Mouse (Mus musculus) cerebral cortex, adult 2 months (tissue): ENCODE results near the gene Lzic.

ENCODE experiments used
- WGBS: fragments of 180-500 bp; shearing (Covaris S2); methylation state at CpG from one replicate; pipeline ENCODE4 v1.1.7; 2018; 5-methylcytosine and 5-hydroxymethylcytosine counted together

The Lzic gene

GRCm38 (mm10) chr4:149526330-149526729 is 41.3 kb downstream of the Lzic start:
- WGBS: 58% methylated on average over 7 of the region's 7 CpGs

- 61% methylated on average over 15 of the region's 15 CpGs for WGBS
Observed at GRCm38 (mm10) chr4:149527621-149528354, 42.8 kb downstream of the Lzic start.

DNA sequence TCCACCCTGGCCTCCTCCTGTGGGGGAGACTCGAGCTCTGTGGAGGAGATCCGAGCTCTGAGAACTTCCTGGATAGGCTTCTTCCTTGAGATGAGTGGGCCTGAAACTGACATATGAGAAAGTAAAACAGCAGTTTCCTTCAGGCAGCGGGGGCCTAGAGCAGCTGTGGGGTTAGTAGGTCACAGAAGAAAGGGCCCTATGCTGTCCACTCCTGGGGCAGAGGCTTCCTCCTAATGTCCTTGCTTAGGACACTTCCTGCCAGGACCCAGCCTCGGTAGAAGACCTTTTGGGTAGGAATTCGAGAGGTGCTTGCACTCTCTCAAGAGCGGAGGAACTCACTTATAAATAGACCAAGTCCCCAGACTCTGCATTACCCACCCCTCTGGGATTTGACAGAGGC is 44.7 kb downstream of the Lzic start:
- WGBS: 66% methylated on average over 6 of the region's 6 CpGs

GRCm38 (mm10) chr4:149539441-149539840 is 54.4 kb downstream of the Lzic start:
- WGBS: 61% methylated on average over 8 of the region's 8 CpGs

DNA sequence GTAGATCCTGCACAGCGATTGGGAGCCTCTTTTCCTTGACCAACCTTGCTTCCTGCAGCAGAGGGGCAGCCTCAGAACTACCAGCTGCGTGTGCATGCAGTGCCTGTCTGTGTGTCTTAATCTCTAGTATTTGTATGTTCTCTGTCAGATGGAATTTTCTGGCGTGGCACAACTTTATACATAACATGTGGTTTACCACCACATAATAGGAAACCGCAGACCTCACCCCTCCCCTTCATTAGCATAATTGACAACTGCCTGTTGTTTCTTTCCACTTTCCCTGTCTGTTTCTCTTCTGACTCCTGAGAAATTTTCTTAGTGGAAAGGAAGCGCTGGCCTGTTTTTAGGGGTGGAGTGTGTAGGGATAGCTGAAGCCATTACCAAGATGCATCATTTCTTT is 56.9 kb downstream of the Lzic start:
- WGBS: 72% methylated on average over 5 of the region's 5 CpGs

DNA sequence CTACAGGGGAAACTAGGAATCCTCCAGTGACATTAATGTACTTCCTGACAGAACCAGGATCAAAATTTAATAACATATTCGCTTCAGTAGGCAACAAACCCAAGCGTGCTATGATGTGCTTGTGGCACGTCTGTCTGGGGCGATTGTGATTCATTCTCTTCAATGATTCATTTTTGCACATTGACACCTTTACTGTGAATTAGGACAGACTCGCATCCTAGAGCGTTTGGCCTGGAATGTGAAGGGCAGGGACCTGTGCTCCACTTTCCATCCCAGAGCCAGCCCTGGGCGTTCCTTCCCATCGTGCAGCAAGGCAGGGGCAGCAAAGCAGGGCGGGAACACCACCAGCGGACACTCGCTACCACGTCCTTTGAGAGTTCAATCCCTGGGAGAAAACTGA is 57.4 kb downstream of the Lzic start:
- 77% methylated on average over 12 of the region's 12 CpGs for WGBS

DNA sequence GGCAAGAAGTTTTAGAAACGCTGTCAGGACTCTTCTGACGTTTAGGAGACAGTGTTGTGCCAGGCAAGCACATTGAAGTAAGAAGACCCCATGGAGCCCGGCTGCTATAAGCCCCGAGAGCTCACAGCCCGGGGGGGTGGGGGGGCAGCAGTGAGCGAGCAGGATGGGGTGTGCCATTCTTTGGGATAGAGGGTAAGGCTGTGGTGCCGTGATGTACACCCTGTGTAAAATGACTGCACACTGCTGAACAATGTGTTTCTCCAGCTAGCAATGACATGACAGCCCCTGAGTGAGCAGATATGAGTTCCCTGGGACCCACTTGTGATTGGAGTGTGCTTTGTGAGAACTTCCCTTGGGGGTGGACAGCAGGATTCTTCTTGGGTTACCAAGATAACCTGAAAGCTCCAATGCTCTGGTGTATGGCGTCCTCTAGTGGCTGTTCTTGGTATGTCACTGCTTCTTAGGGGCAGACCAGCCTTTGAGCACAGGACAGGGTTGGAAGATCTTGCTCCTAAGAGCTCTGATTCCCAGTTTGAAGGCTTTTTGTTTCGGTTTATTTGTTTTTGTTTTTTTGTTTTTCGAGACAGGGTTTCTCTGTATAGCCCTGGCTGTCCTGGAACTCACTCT is 58.0 kb downstream of the Lzic start:
- 47% methylated on average over 10 of the region's 10 CpGs for WGBS

DNA sequence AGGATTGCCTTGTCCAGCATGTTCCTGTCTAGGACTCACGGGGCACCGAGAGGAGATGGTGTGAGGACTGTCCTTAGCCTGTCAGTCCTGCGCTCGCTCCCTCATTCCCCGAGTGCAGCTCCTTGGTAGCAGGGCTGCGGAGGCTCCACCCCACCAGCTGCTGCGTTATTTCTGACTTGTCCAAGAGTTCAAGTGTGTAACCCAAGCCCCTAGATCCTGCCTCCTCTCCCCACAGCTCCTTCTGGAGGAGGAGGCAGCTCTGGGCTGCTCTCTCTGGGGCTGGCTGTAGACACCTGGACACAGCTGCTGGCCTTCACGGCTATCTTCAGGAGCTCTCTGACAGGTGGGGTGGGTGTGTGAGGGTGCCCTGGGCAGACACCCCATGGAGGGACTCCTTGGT is 59.9 kb downstream of the Lzic start:
- WGBS: 88% methylated on average over 8 of the region's 8 CpGs
